8 mouse cellular contexts compared by ENCODE assay signal in the genomic region with DNA sequence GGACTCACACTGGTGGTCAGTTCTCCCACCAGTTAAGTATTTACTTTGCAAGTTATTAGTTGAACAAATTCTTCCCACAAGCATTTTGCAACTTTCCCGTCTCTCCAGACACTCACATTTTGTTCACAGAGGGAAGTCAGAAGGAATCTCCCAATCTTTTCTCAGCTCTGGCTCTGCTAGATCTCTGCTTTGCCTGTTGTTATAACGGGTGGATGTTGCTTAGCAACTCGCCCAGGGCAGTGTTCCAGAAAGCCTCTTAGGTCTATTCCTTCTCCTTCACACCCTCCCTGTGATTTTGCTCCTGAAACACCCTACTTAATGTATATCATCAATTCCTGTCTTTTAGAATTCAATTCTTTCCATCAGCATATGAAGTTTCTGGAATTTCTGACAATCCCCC. TPM values are rescaled to one million over a fixed set of nuclear protein-coding genes. Genes with fewer than 3 reads are reported as not detected.
DNase-seq lines count a peak whose midpoint lies in the region.
"Had no signal": no experiment of that assay in that cellular context is flagged by ENCODE, and none has a peak within 500 bp of the region (broad histone marks: within the 10 kb centered on the region; RNA-seq: fewer than 3 reads in every experiment).

No protein-coding gene starts in this region.

- peak; percentile 16 for DNase-seq in kidney, postnatal 10 days
- no peak for DNase-seq in kidney, postnatal 36 days
- DNase-seq in frontal cortex, postnatal 10 days (ENCODE audit: low spot score in 2 of 2): peak; percentile 46 to 57
- DNase-seq in layer of hippocampus, postnatal 14 days (ENCODE audit: low spot score in 2 of 2): peak; percentile 21 to 44
- DNase-seq in right cerebral cortex, adult 2 months (ENCODE audit: low spot score in 2 of 2): peak; percentile 78 to 87
- DNase-seq in adrenal gland, adult 18-20 months (ENCODE audit: low spot score in 2 of 2): no peak
- DNase-seq in urinary bladder, postnatal 25 days (ENCODE audit: low spot score): no peak

RNA-seq across cellular contexts. Expression of a gene that starts 28.9 kb away (rescaled TPM):
- total RNA-seq in layer of hippocampus, postnatal 14 days (2021): 10 to 100 TPM in 1 of 2 experiments, 1 to 10 TPM in 1; 8.4 to 10.8 TPM
- 1 to 10 TPM in 1 of 2 experiments, under 1 TPM in 1; 0.22 to 1.4 TPM for total RNA-seq in adrenal gland, adult 18-20 months (2021)
- total RNA-seq: hematopoietic stem cell, adult 5-6 weeks had no signal

Comparison
In these comparisons a context has a peak if more than half of its experiments do, and no peak if none do; other contexts are left out.
1. DNase-seq: peak in kidney, postnatal 10 days (single experiment), frontal cortex, postnatal 10 days (2 of 2), layer of hippocampus, postnatal 14 days (2 of 2) and right cerebral cortex, adult 2 months (2 of 2); none in kidney, postnatal 36 days (0 of 2), adrenal gland, adult 18-20 months (0 of 2) and urinary bladder, postnatal 25 days (single experiment).